ENCODE assay signal across 8 mouse cellular contexts in genomic region chr12:51971070-51971664, GRCm38 (mm10). TPM values are rescaled to one million over a fixed set of nuclear protein-coding genes. Genes with fewer than 3 reads are reported as not detected.
DNase-seq lines count a peak whose midpoint lies in the region; ATAC-seq and TF ChIP-seq lines count a peak whose summit lies in the region.

Gene Heatr5a (minus strand): TSS chr12:51971321.

- peak; percentile 89 for ATAC-seq in activated CD4-positive, CD25-positive, alpha-beta regulatory T cell, adult 4 months
- peak; percentile 90 for ATAC-seq in inflammation-experienced regulatory T-cells, adult 6 months
- peak; percentile 72 for ATAC-seq in megakaryocyte-erythroid progenitor cell, adult 5-6 weeks (replicated peaks; ENCODE audit: low FRiP score, low TSS enrichment, poor library complexity, severe bottlenecking)

- intact Hi-C loops in left cerebral cortex, postnatal 10 days (cut with DNase I), result no loop called here

- 0 out of 2 replicates have a peak, but pooled peaks have one; percentile 20 for TF ChIP-seq POLR2A in cortical plate, adult 2 months (IDR thresholded peaks at IDR 0.05; ENCODE audit: extremely low read depth, insufficient read depth, low read length)

- DNase-seq in gastrocnemius, postnatal 10 days, result peak; percentile 94
- DNase-seq in left cerebral cortex, postnatal 10 days (ENCODE audit: extremely low spot score in 1 of 2, low spot score in 2 of 2), result peak; percentile 80 to 93
- DNase-seq in right cerebral cortex, postnatal 25 days, result peak; percentile 87
- peak; percentile 89 to 90 for DNase-seq in urinary bladder, postnatal 4 days (ENCODE audit: low spot score in 2 of 2)

- H3K27ac ChIP-seq in cortical plate, adult 2 months (ENCODE audit: insufficient read depth, low read length), result peak within 1 kb of the TSS; percentile 50; the same call in 1 of the 2 replicates

- TF ChIP-seq CTCF in cortical plate, adult 2 months (IDR thresholded peaks at IDR 0.05; ENCODE audit: extremely low read depth, insufficient read depth, low read length), result no peak

- no peaks in the 10 kb centered on the region for H3K4me1 ChIP-seq in cortical plate, adult 2 months (ENCODE audit: control insufficient read depth, insufficient read depth, low read length)

- peak within 1 kb of the TSS; percentile 73 for H3K4me3 ChIP-seq in cortical plate, adult 2 months (ENCODE audit: insufficient read depth, low read length)

RNA-seq across cellular contexts. Expression of gene Heatr5a, which starts in this region (rescaled TPM):
- 10 to 100 TPM in 1 of 2 experiments, 1 to 10 TPM in 1; 7.5 to 12.2 TPM for polyA plus RNA-seq in activated CD4-positive, CD25-positive, alpha-beta regulatory T cell, adult 4 months (2017; shearing (Covaris generic))
- polyA plus RNA-seq in cortical plate, adult 2 months (2012; rRNA removed), result 6.3 and 8.2 TPM in 2 replicates
- 10 to 100 TPM; 19.6 to 25.6 TPM for total RNA-seq in gastrocnemius, postnatal 10 days (2021)
- polyA plus RNA-seq in inflammation-experienced regulatory T-cells, adult 6 months (2017; shearing (Covaris generic)), result 10 to 100 TPM in 2 of 3 experiments, 1 to 10 TPM in 1; 6.1 to 13.0 (median 12.7) TPM
- total RNA-seq in left cerebral cortex, postnatal 10 days (2021), result 1 to 10 TPM; 8.6 to 8.8 TPM
- 76.2 and 112 TPM in 2 replicates for total RNA-seq in megakaryocyte-erythroid progenitor cell, adult 5-6 weeks (2014; fragmentation: Nextera tagmentation)
- 54.3 and 57.2 TPM in 2 replicates for total RNA-seq in megakaryocyte-erythroid progenitor cell, adult 5-6 weeks (2017)

Comparison
In these comparisons a context has a peak if more than half of its experiments do, and no peak if none do; other contexts are left out.
1. Peak in every context shown above with its lines: DNase-seq, ATAC-seq, H3K4me3 ChIP-seq and H3K27ac ChIP-seq.